Mouse (Mus musculus) brain, embryonic 14.5 days (tissue): ENCODE measurements at regions not wholly inside any gene's neighbourhood (a gene's known extent, or its start where the extent isn't known, plus 50 kb on each side); places are given as distances from the start of the nearest gene placed in this dataset.

Experiments used
- CTCF ChIP-seq: fragments of 200-500 bp; IDR thresholded peaks from 2 replicates; pipeline ENCODE4 v1.5.1; 2012; ENCODE audit warnings: inconsistent platforms, mild to moderate bottlenecking, moderate library complexity, borderline replicate concordance; ENCODE audit not compliant: insufficient read depth, insufficient read length; ENCODE audit errors: extremely low read depth
- POLR2A ChIP-seq: fragments of 200-500 bp; IDR thresholded peaks from 2 replicates; pipeline ENCODE4 v1.6.1; 2012; ENCODE audit warnings: mild to moderate bottlenecking, inconsistent platforms, borderline replicate concordance; ENCODE audit not compliant: poor library complexity, insufficient read depth, insufficient read length, severe bottlenecking; ENCODE audit errors: extremely low read depth

DNA sequence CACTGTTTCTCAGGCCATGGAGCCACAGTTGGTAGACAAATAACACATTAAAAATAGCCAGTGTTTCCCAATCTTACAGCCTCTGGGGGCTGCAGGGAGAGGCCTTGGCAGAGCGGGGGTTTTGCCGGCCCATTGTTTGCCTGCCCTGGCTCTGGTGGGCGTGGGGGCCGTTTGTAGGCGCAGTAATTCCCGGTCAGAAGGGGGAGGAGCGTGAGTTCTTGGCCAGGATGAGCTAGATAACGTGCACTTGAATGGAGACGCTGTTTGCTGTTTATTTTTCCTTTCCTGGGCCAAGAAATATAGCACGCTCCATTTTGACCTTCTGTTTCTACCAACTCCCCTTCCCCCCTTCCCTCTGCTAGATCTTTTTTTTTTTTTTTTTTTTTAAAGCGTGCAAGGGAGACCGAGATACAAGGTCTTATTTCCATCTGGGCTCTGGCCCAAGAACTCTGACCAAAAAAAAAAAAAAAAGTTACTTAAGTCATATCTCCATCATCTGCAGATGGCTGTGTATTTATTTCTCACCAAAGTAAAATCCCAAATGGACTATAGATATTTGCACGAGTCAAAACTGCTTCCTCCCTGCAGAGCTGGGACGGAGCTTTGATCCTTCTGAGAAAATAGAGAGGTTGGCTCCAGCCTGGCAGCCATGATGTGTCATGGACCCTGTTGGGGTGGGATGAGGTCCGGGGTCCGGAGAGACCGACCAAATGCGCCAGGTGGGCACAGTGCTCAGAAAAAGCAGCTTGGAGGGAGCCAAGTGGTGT, 135.5 kb upstream of the Haao start:
- TF ChIP-seq CTCF = no peak
- no peak for TF ChIP-seq POLR2A
